Mouse (Mus musculus) kidney, embryonic 14.5 days (tissue): ENCODE results near the gene Camta1. TPM values are rescaled to one million over a fixed set of nuclear protein-coding genes. Genes with fewer than 3 reads are reported as not detected.

Experiments
- ATAC-seq: fragments of 200-750 bp; cut with Nextera tagmentation; 2 replicates; pipeline ENCODE4 v1.8.0; 2017; ENCODE audit warnings: moderate number of reproducible peaks, mild to moderate bottlenecking, moderate TSS enrichment, moderate library complexity; ENCODE audit not compliant: low FRiP score, low TSS enrichment
- H3K27ac ChIP-seq: fragments of 300-500 bp; sonication (generic); 2 replicates; pipeline ENCODE4 v1.5.1; 2014; ENCODE audit warnings: low read depth, mild to moderate bottlenecking, low read length, moderate library complexity, mixed read lengths
- H3K27me3 ChIP-seq: fragments of 300-500 bp; sonication (generic); 2 replicates; pipeline ENCODE4 v1.6.1; 2014; ENCODE audit warnings: mild to moderate bottlenecking, low read length; ENCODE audit not compliant: control insufficient read depth, insufficient read depth
- H3K36me3 ChIP-seq: fragments of 300-500 bp; sonication (generic); 2 replicates; pipeline ENCODE4 v1.6.1; 2014; ENCODE audit warnings: low read length, mixed read lengths; ENCODE audit not compliant: control insufficient read depth, insufficient read depth
- H3K4me1 ChIP-seq: fragments of 300-500 bp; sonication (generic); 2 replicates; pipeline ENCODE4 v1.6.1; 2014; ENCODE audit warnings: low read length, mixed read lengths; ENCODE audit not compliant: control insufficient read depth, insufficient read depth
- H3K4me2 ChIP-seq: fragments of 300-500 bp; sonication (generic); replicated peaks from 2 replicates; pipeline ENCODE4 v1.6.1; 2014; ENCODE audit warnings: low read depth, mild to moderate bottlenecking, low read length
- H3K4me3 ChIP-seq: fragments of 300-500 bp; sonication (generic); 2 replicates; pipeline ENCODE4 v1.5.1; 2014; ENCODE audit warnings: mild to moderate bottlenecking, low read length
- H3K9ac ChIP-seq: fragments of 300-500 bp; sonication (generic); 2 replicates; pipeline ENCODE4 v1.6.1; 2014; ENCODE audit warnings: low read depth, mild to moderate bottlenecking, low read length, moderate library complexity
- H3K9me3 ChIP-seq: fragments of 300-500 bp; sonication (generic); 2 replicates; pipeline ENCODE4 v1.6.1; 2016; ENCODE audit warnings: low read length; ENCODE audit not compliant: control insufficient read depth
- WGBS: fragments of 180-500 bp; shearing (Covaris S2); extraction: QIAGEN DNeasy Blood & Tissue Kit; methylation state at CpG from one replicate; pipeline ENCODE4 v1.1.7; 2014; 5-methylcytosine and 5-hydroxymethylcytosine counted together
- polyA plus RNA-seq: library from polyadenylated mRNA; unstranded; fragments of >200 nt; fragmentation: Nextera tagmentation; extraction: Ambion mirVana; gene quantifications from 2 replicates; pipeline ENCODE4 v1.2.1, GENCODE M21; 2014

Camta1 gene
- polyA plus RNA-seq, 1 experiment from 2014 or later = 107 TPM

GRCm38 (mm10) chr4:151165539-151165938 is 696.1 kb downstream of the Camta1 start:
- no peak overlapping the region for H3K27ac ChIP-seq
- no peaks in the 10 kb centered on the region for H3K36me3 ChIP-seq
- H3K4me3 ChIP-seq = no peak overlapping the region
- peaks cover 4% of the 10 kb centered on the region; the same call in 1 of the 2 replicates for H3K4me1 ChIP-seq
- no peak overlapping the region for H3K9ac ChIP-seq
- H3K9me3 ChIP-seq = no peaks in the 10 kb centered on the region
- no peak overlapping the region for H3K4me2 ChIP-seq
- WGBS = 12% methylated on average over 10 of the region's 10 CpGs
- H3K27me3 ChIP-seq = peaks cover 6% of the 10 kb centered on the region; the same call in 1 of the 2 replicates
- no peak for ATAC-seq

- H3K4me3 ChIP-seq = no peak overlapping the region
- ATAC-seq = no peak
- 76% methylated on average over 1 of the region's 1 CpGs for WGBS
- no peak overlapping the region for H3K27ac ChIP-seq
- peaks cover 6% of the 10 kb centered on the region; the same call in 1 of the 2 replicates for H3K27me3 ChIP-seq
- no peaks in the 10 kb centered on the region for H3K4me1 ChIP-seq
- H3K4me2 ChIP-seq = no peak overlapping the region
- no peak overlapping the region for H3K9ac ChIP-seq
- no peaks in the 10 kb centered on the region for H3K36me3 ChIP-seq
- no peaks in the 10 kb centered on the region for H3K9me3 ChIP-seq
Measured at GRCm38 (mm10) chr4:151164309-151164708, 697.4 kb downstream of the Camta1 start.

- ATAC-seq = no peak
- WGBS = 41% methylated on average over 6 of the region's 6 CpGs
Measured at GRCm38 (mm10) chr4:151161869-151162268, 699.8 kb downstream of the Camta1 start.

DNA sequence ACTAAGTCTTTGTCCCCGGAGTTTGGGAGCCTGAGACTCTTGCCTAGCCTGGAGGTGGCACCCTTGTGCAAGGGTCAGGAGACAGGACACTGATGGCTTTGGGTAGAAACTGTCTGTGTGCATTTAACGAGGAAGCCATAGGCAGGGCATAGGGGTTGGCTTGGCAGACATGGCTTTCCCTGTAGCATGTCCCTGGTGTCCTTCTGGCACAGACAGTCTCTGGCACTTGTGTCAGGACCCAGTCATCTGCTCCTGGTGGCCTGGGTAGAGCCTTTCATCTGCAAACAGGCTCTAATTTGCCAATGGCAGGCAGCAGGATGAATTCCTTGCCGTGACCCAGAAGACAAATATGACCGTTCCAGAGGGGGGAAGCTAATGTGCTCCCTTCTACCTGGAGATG is 700.7 kb downstream of the Camta1 start:
- Histone ChIP-seq H3K4me2 (no peak overlapping the region), H3K4me1 (no peaks in the 10 kb centered on the region), H3K27ac (no peak overlapping the region), H3K9ac (no peak overlapping the region), H3K9me3 (no peaks in the 10 kb centered on the region), H3K27me3 (peaks cover 4% of the 10 kb centered on the region; the same call in 1 of the 2 replicates), H3K36me3 (no peaks in the 10 kb centered on the region), H3K4me3 (no peak overlapping the region)
- WGBS = 65% methylated on average over 4 of the region's 4 CpGs
- no peak for ATAC-seq

More at GRCm38 (mm10) chr4:151161869-151162268, 699.8 kb downstream of the Camta1 start:
- Histone ChIP-seq H3K4me1 (no peaks in the 10 kb centered on the region), H3K27ac (no peak overlapping the region), H3K9ac (no peak overlapping the region), H3K27me3 (peaks cover 6% of the 10 kb centered on the region; the same call in 1 of the 2 replicates), H3K4me2 (no peak overlapping the region), H3K9me3 (no peaks in the 10 kb centered on the region), H3K36me3 (no peaks in the 10 kb centered on the region), H3K4me3 (no peak overlapping the region)

DNA sequence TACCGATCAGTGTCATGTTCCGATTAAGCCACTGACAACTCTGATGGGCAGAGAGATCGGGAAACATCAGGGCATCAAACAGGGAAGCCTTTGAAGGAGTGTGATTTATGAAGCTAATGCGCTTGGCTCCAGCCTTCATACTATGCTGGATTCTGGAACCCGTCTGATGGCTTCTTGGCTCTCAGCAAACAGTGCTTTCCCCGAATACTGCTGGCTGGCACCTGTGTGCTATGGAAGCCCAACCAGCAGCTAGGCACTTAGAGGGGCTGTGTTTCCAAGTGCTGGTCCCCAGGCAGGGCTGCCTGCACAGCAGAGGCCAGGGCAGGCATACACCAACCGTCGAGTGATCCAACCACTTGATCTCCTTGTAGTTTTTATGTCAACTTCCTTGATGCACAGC is 701.2 kb downstream of the Camta1 start:
- Histone ChIP-seq H3K36me3 (no peaks in the 10 kb centered on the region), H3K4me3 (no peak overlapping the region), H3K27me3 (peaks cover 3% of the 10 kb centered on the region; the same call in 1 of the 2 replicates), H3K4me2 (no peak overlapping the region), H3K9ac (no peak overlapping the region), H3K4me1 (no peaks in the 10 kb centered on the region), H3K27ac (no peak overlapping the region), H3K9me3 (no peaks in the 10 kb centered on the region)
- ATAC-seq = no peak
- WGBS = 68% methylated on average over 8 of the region's 8 CpGs

DNA sequence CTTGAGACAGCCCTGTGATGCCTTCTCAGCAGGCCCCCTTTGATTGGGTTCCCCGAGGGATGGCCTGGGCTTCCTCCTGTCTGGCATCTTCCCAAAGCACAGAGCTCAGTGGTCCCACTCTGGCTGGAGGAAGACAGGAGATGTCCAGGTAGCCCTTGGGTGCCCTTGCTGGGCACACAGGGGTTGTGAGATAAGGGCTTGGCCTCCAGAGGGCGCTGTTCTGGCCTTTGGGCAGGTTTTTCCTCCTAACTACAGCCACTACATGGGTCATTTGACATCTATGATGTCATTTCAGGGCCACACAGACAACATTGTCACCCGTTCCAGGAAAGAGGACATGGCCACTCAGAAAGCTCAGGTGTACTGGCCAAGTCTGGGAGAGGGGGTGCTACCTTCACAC is 703.4 kb downstream of the Camta1 start:
- Histone ChIP-seq H3K27me3 (peaks cover 3% of the 10 kb centered on the region; the same call in 1 of the 2 replicates), H3K4me2 (no peak overlapping the region), H3K36me3 (no peaks in the 10 kb centered on the region), H3K9me3 (no peaks in the 10 kb centered on the region), H3K27ac (no peak overlapping the region), H3K4me3 (no peak overlapping the region), H3K9ac (no peak overlapping the region), H3K4me1 (no peaks in the 10 kb centered on the region)
- ATAC-seq = no peak
- WGBS = 61% methylated on average over 3 of the region's 3 CpGs

- no peak overlapping the region for H3K9ac ChIP-seq
- no peak overlapping the region for H3K4me2 ChIP-seq
- 2% methylated on average over 7 of the region's 7 CpGs for WGBS
- H3K4me3 ChIP-seq = no peak overlapping the region
- peaks cover 3% of the 10 kb centered on the region; the same call in 1 of the 2 replicates for H3K4me1 ChIP-seq
- no peaks in the 10 kb centered on the region for H3K36me3 ChIP-seq
- no peak; the same call in 1 of the 2 replicates for ATAC-seq
- peaks cover 3% of the 10 kb centered on the region; the same call in 1 of the 2 replicates for H3K27me3 ChIP-seq
- no peaks in the 10 kb centered on the region for H3K9me3 ChIP-seq
- no peak overlapping the region for H3K27ac ChIP-seq
Measured at GRCm38 (mm10) chr4:151156904-151157303, 704.8 kb downstream of the Camta1 start.

DNA sequence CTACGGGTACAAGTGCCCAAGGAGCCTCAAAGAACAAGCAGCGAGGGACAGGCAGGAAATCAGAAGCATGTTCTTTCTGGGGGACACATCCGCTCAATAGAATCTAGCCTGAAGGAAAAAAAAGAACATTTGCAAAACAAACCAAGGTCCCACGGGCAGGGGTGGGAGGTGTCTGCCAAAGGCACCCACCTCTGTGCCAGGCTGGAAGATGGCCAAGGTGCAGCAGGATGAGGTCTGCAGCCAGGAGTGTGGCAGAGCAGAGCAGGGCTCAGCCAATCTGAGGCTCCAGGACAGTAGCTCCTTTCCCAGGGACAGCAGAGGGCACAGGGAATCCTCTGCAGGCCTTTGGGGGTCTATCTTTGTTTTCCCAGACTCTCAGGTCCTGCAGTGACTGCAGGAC is 706.1 kb downstream of the Camta1 start:
- Histone ChIP-seq H3K9ac (no peak overlapping the region), H3K4me1 (peaks cover 4% of the 10 kb centered on the region; the same call in 1 of the 2 replicates), H3K4me2 (no peak overlapping the region), H3K4me3 (no peak overlapping the region), H3K27me3 (no peaks in the 10 kb centered on the region), H3K27ac (no peak overlapping the region), H3K9me3 (no peaks in the 10 kb centered on the region), H3K36me3 (no peaks in the 10 kb centered on the region)
- 81% methylated on average over 4 of the region's 4 CpGs for WGBS
- ATAC-seq = no peak

- 50% methylated on average over 4 of the region's 4 CpGs for WGBS
- Histone ChIP-seq H3K27ac (no peak overlapping the region), H3K36me3 (no peaks in the 10 kb centered on the region)
Measured at GRCm38 (mm10) chr4:151154306-151154705, 707.4 kb downstream of the Camta1 start.

More at GRCm38 (mm10) chr4:151154306-151154705, 707.4 kb downstream of the Camta1 start:
- no peak for ATAC-seq
- no peaks in the 10 kb centered on the region; the same call in 1 of the 2 replicates for H3K27me3 ChIP-seq
- H3K9me3 ChIP-seq = no peaks in the 10 kb centered on the region
- H3K4me2 ChIP-seq = no peak overlapping the region
- H3K4me1 ChIP-seq = peaks cover 4% of the 10 kb centered on the region; the same call in 1 of the 2 replicates
- no peak overlapping the region for H3K4me3 ChIP-seq
- no peak overlapping the region for H3K9ac ChIP-seq
